Mouse (Mus musculus) midbrain, embryonic 14.5 days (tissue): ENCODE results near the gene Ugt1a6a. TPM values are rescaled to one million over a fixed set of nuclear protein-coding genes. Genes with fewer than 3 reads are reported as not detected.
A peak's percentile ranks its signal among the peaks of the same experiment; 100 is the strongest.
"Not testable (repeated sequence)": the region's sequence is repeated elsewhere in the genome, so short reads cannot be mapped to it uniquely, and the experiment has no call there.

ENCODE experiments used
- ATAC-seq: fragments of 200-750 bp; cut with Nextera tagmentation; 2 replicates; pipeline ENCODE4 v1.8.0; 2017; ENCODE audit warnings: moderate number of reproducible peaks, moderate library complexity; ENCODE audit not compliant: low FRiP score, low TSS enrichment
- DNase-seq: peaks from one replicate; pipeline ENCODE4 v3.0.0-alpha.2; 2015
- H3K27ac ChIP-seq: fragments of 300-500 bp; sonication (generic); replicated peaks from 2 replicates; pipeline ENCODE4 v1.5.1; 2014; ENCODE audit warnings: mild to moderate bottlenecking, low read depth, low read length, moderate library complexity
- H3K27me3 ChIP-seq: fragments of 300-500 bp; sonication (generic); 2 replicates; pipeline ENCODE4 v1.6.1; 2014; ENCODE audit warnings: low read length, control low read depth, mixed read lengths; ENCODE audit not compliant: control insufficient read depth, insufficient read depth
- H3K36me3 ChIP-seq: fragments of 300-500 bp; sonication (generic); 2 replicates; pipeline ENCODE4 v1.6.1; 2014; ENCODE audit warnings: low read length, control low read depth; ENCODE audit not compliant: control insufficient read depth, insufficient read depth
- H3K4me1 ChIP-seq: fragments of 300-500 bp; sonication (generic); 2 replicates; pipeline ENCODE4 v1.6.1; 2014; ENCODE audit warnings: mild to moderate bottlenecking, antibody characterized with exemption, low read length, control low read depth; ENCODE audit not compliant: control insufficient read depth, insufficient read depth
- H3K4me2 ChIP-seq: fragments of 300-500 bp; sonication (generic); 2 replicates; pipeline ENCODE4 v1.6.1; 2014; ENCODE audit warnings: mild to moderate bottlenecking, low read length, moderate library complexity
- H3K4me3 ChIP-seq: fragments of 300-500 bp; sonication (generic); replicated peaks from 2 replicates; pipeline ENCODE4 v1.5.1; 2014; ENCODE audit warnings: low read depth, low read length
- H3K9ac ChIP-seq: fragments of 300-500 bp; sonication (generic); replicated peaks from 2 replicates; pipeline ENCODE4 v1.6.1; 2014; ENCODE audit warnings: mild to moderate bottlenecking, low read length, moderate library complexity
- H3K9me3 ChIP-seq: fragments of 300-500 bp; sonication (generic); 2 replicates; pipeline ENCODE4 v1.6.1; 2016; ENCODE audit warnings: low read length, control low read depth, mixed read lengths; ENCODE audit not compliant: control insufficient read depth
- WGBS: fragments of 180-500 bp; shearing (Covaris S2); extraction: QIAGEN DNeasy Blood & Tissue Kit; methylation state at CpG from one replicate; pipeline ENCODE4 v1.1.7; 2014; 5-methylcytosine and 5-hydroxymethylcytosine counted together
- polyA plus RNA-seq: library from polyadenylated mRNA; unstranded; fragments of >200 nt; fragmentation: Nextera tagmentation; extraction: Ambion mirVana; gene quantifications from 2 replicates; pipeline ENCODE4 v1.2.1, GENCODE M21; 2014

Ugt1a6a gene
- polyA plus RNA-seq, 1 experiment from 2014 or later, result 0.72 TPM

DNA sequence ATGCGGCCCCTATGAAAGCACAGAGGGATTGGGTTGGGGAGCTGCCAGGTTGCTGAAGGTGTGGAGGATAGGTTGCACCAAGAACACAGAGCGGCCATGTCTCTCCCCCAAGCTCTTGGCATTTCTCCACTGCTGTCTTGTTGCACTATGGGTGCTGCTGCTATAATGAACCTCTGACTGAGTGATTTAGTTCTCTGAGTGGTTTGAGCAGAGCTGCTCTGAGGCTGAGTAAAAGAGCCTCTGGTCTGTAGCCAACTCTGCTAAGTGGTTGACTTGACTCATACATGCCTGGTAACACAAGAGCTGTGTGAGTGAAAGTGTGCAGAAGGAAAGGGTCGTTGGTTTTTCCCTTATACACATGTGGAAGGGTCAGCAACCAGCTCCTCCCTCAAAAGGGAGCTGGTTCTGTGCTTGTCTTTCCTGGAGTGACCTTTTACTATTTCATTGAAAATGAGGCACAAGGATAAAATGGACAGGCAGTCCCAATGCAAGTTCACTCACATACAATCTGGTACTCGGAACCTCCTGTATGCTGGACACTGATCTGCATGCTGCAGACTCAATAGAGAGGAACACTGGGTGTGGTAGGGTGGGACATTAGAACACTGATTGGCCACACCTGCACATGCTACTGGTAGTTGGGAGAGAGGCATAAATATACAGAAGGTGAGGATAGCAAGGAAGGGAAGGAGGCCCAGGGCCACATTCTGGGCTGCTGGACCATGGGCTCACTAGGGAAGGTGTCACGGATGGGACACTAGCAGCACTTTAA is 30.7 kb upstream of the Ugt1a6a start:
- not testable (repeated sequence) for H3K4me3 ChIP-seq
- WGBS, result 92% methylated on average over 4 of the region's 5 CpGs

DNA sequence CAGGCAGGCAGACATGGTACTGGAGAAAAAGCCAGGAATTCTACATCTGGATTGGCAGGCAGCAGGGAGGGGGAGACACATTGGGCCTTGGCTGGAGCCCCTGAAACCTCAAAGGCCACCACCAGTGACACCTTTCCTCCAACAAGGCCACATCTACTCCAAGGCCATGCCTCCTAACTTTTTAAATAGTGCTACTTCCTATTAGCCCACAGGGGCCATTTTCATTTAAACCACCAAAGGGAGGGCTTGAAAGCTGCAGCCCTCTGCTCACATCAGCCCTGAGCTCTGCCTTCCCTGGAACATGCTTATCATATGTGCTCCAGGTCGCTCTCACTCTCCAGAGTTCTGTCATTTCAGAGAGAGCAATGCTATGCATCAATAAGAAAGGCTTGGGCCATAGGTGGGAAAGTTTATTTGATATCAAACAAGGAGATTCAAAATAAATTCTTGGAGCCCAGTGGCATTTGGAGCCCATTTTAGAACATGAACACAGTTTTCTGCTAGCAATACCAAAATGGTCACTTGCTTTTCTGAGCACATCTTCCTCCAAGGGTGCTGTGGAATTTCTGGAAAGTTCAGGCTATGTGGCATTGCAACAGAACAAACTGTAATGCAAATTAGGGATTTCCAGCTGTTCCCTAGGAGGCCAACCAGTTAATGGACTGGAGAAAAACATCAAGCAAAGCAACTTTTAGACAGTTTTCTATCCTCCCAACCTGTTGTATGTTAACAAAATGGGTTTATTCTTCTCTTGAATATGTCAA is 29.8 kb upstream of the Ugt1a6a start:
- H3K4me2 ChIP-seq, result no peak overlapping the region

More for the DNA sequence above, 30.7 kb upstream of the Ugt1a6a start:
- H3K27ac ChIP-seq, DNase-seq, H3K4me2 ChIP-seq, H3K9ac ChIP-seq, H3K36me3 ChIP-seq, H3K4me1 ChIP-seq, ATAC-seq, H3K9me3 ChIP-seq, H3K27me3 ChIP-seq: not testable (repeated sequence)

DNA sequence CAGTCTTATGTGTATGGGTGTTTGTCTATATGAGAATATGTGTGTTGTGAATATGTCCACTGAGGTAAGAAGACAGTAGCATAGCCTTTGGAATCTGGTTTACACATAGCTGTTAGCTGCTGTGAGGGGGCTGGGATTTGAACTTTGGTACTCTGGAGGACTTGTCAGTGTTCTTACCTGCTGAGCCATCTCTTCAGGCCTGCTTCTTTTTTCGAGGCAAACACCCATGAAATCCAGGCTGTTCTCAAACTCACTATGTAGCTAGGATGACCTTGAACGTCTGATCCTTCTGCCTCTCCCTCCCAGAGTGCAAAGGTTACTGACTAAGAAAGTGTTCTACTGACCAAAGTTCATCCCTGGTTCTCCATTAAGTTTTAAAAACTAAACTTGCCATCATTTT is 29.0 kb upstream of the Ugt1a6a start:
- ATAC-seq (no peak), DNase-seq (no peak)
- H3K9ac ChIP-seq, result no peak overlapping the region
- H3K9me3 ChIP-seq, result no peaks in the 10 kb centered on the region
- no peaks in the 10 kb centered on the region for H3K36me3 ChIP-seq
- WGBS, result 60% methylated on average over 2 of the region's 2 CpGs
- H3K4me2 ChIP-seq, result no peak overlapping the region
- H3K4me1 ChIP-seq, result no peaks in the 10 kb centered on the region
- H3K27ac ChIP-seq, result no peak overlapping the region
- no peak overlapping the region for H3K4me3 ChIP-seq
- H3K27me3 ChIP-seq, result no peaks in the 10 kb centered on the region

More for the DNA sequence above, 29.8 kb upstream of the Ugt1a6a start:
- H3K27ac ChIP-seq, result no peak overlapping the region
- no peaks in the 10 kb centered on the region for H3K36me3 ChIP-seq
- no peak overlapping the region for H3K4me3 ChIP-seq
- no peak for ATAC-seq
- no peak overlapping the region for H3K9ac ChIP-seq
- H3K4me1 ChIP-seq, result no peaks in the 10 kb centered on the region
- 95% methylated on average over 1 of the region's 1 CpGs for WGBS
- no peaks in the 10 kb centered on the region for H3K9me3 ChIP-seq
- H3K27me3 ChIP-seq, result no peaks in the 10 kb centered on the region
- DNase-seq, result no peak

DNA sequence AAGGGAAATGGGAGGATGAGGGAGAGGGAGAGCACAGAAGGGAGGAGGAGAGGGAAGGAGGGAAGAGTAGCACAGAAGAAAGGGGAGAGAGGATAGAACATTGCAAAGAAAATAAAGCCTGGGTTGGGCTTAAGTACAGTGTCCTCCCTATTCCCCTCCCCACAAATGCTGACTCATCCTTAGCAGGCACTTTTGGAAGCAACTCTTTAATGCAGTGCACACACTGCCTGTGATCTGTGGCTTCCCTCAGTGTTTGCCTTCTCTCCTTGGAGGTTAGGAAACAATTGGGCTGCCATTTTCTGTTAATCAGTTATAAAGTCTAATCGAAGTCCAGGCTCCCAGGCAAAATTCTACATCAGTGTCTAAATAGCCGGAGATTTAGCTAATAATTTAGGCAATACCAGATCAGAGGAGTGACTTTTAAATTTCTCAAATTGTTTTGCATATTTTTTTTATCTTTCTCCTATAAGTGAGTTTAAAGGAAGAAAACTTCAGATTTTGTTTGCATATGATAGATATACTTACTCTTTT is 25.5 kb upstream of the Ugt1a6a start:
- DNase-seq, H3K4me1 ChIP-seq, H3K4me3 ChIP-seq, H3K36me3 ChIP-seq, H3K9ac ChIP-seq, H3K9me3 ChIP-seq, H3K27ac ChIP-seq, H3K4me2 ChIP-seq, ATAC-seq, H3K27me3 ChIP-seq: not testable (repeated sequence)
- 86% methylated on average over 2 of the region's 2 CpGs for WGBS

DNA sequence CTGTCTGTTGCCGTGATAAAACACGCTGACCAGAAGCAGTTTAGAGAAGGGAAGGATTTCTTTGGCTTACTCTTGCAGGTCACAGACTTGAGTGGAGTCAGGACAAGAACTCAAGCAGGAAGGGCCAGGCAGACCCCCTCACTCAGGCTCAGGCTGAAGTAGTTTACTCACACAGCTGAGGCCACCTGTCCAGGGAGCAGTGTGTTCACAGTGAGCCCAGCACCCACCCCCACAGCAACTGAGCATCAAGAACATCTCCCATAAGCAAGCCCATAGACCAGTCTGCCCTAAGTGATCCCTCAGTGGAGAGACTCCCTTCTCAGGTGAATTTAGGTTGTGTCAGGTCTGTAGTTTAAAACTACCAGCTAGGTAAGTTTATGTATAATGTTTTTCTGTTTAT is 25.0 kb upstream of the Ugt1a6a start:
- H3K4me3 ChIP-seq, H3K4me1 ChIP-seq, H3K9ac ChIP-seq, DNase-seq, ATAC-seq, H3K9me3 ChIP-seq, H3K27ac ChIP-seq, H3K36me3 ChIP-seq, H3K4me2 ChIP-seq, H3K27me3 ChIP-seq: not testable (repeated sequence)
- WGBS, result 90% methylated on average over 2 of the region's 2 CpGs

DNA sequence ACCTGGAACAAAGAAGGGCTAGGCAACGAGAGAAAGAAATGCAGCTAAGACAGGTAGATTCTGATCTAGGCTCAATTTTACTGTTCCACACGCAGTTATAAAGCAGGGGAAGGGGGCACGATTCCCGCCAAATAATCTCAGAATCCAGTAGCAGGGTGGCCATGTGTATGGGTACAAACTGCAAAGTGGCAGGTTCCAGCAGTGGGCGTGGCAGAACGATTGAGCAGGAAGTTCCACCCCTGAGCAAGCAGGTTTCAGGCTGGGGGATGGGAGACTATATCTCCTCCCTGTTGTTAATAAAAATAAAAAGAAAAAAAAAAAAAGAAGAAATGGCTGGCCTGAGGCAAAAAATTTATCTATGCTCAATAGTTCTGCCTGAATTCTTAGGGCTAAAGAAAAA is 21.8 kb upstream of the Ugt1a6a start:
- not testable (repeated sequence) for H3K27ac ChIP-seq, ATAC-seq, H3K9me3 ChIP-seq, H3K4me1 ChIP-seq, H3K9ac ChIP-seq, H3K4me2 ChIP-seq, H3K36me3 ChIP-seq, DNase-seq, H3K27me3 ChIP-seq, H3K4me3 ChIP-seq
- WGBS, result 97% methylated on average over 6 of the region's 6 CpGs

DNA sequence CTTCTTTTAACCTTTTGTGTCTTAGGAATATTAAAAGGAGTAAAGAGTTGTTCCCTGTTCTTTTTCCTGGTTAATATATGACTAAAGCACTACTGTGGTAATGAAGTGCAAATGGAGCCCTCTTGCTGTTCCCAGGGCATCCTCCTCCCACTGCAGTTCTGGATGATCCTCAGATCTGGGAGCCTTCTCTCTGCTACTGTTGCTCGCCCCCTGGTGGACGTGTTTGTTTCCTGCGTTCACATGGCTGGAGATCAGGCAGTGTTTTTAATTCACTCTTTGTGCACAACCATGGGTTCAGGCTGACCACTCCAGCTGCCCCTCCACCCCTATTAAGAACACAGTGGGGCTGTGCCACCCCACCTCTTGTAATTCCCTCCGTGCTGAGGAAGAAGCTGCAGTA is 14.1 kb upstream of the Ugt1a6a start:
- not testable (repeated sequence) for H3K9me3 ChIP-seq, H3K4me2 ChIP-seq, H3K27me3 ChIP-seq, H3K36me3 ChIP-seq, ATAC-seq, H3K27ac ChIP-seq, H3K4me3 ChIP-seq, H3K9ac ChIP-seq, DNase-seq, H3K4me1 ChIP-seq
- WGBS, result 10% methylated on average over 4 of the region's 4 CpGs

DNA sequence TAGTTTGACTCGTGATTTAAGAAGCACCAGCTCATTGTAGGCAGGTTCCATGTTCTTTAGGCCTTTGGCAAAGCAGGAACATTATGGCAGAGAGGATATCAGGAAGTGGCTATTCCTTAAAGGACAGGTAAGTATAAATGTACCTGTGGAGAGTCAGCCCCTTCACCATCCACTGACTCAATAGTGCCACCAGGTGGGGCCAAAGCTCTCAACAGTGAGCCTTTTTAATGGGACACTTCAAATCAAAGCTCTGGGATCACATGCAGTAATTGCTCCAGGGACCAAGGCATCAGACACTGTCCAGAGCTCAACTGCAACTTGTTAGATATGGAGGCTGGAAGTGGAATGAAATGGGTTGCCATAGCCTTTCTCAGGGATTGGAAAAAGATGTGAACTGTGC is 13.1 kb upstream of the Ugt1a6a start:
- not testable (repeated sequence) for H3K9me3 ChIP-seq, H3K9ac ChIP-seq, H3K36me3 ChIP-seq, H3K4me3 ChIP-seq, ATAC-seq, H3K4me1 ChIP-seq, H3K27ac ChIP-seq, H3K27me3 ChIP-seq, H3K4me2 ChIP-seq
- peak; percentile 7 for DNase-seq
- no CpG with 5 or more reads among the region's 1 CpGs for WGBS
